Mouse (Mus musculus): ENCODE measurements around the gene Mrgprx1. TPM values are rescaled to one million over a fixed set of nuclear protein-coding genes. Genes with fewer than 3 reads are reported as not detected.

The Mrgprx1 gene
- polyA plus RNA-seq (2012; rRNA removed), result not detected in 2 replicates

GRCm38 (mm10) chr7:48027497-48027896 lies at the start of gene Mrgprx1:
Gene Mrgprx1, minus strand, starts transcription at chr7:48027597.

GRCm38 (mm10) chr7:47981995-47982394 lies 45.4 kb downstream of the Mrgprx1 start, which contains the start of gene Mrgpra4:
Gene Mrgpra4, minus strand, starts transcription at chr7:47982095.

Other genes with a start within 250 kb of the Mrgprx1 start
- not detected in 2 replicates for gene Mrgpra4, start 45.5 kb downstream of the Mrgprx1 start, polyA plus RNA-seq (2012; rRNA removed)
- not detected in 2 replicates for gene Mrgprb5, start 141.4 kb upstream of the Mrgprx1 start, polyA plus RNA-seq (2012; rRNA removed)
- gene Mrgprb4, start 171.7 kb upstream of the Mrgprx1 start, polyA plus RNA-seq (2012; rRNA removed), result not detected in 2 replicates

All from liver, embryonic 14 days (tissue).